Mouse (Mus musculus): ENCODE results near the gene Phtf1. TPM values are rescaled to one million over a fixed set of nuclear protein-coding genes. Genes with fewer than 3 reads are reported as not detected.

Phtf1 gene
- polyA plus RNA-seq, 1 experiment from 2014 or later, result 27.3 TPM

GRCm38 (mm10) chr3:104009924-104010662, 42.2 kb downstream of the Phtf1 start:
- H3K4me3 ChIP-seq (ENCODE audit: low read depth, low read length), result no peak overlapping the region
- 96% methylated on average over 5 of the region's 5 CpGs for WGBS
- no peak for ATAC-seq (ENCODE audit: low read depth)
- H3K27ac ChIP-seq (ENCODE audit: low read depth, low read length), result no peak overlapping the region
- H3K4me2 ChIP-seq (ENCODE audit: low read depth, low read length), result no peak overlapping the region
- H3K9me3 ChIP-seq (ENCODE audit: control insufficient read depth, low read length), result no peaks in the 10 kb centered on the region
- no peaks in the 10 kb centered on the region for H3K4me1 ChIP-seq (ENCODE audit: control insufficient read depth, insufficient read depth, low read length)
- H3K9ac ChIP-seq (replicated peaks; ENCODE audit: low read depth, low read length), result no peak overlapping the region
- H3K27me3 ChIP-seq (ENCODE audit: control insufficient read depth, insufficient read depth, low read length), result no peaks in the 10 kb centered on the region
- peaks cover 28% of the 10 kb centered on the region for H3K36me3 ChIP-seq (ENCODE audit: control insufficient read depth, insufficient read depth, low read length)

GRCm38 (mm10) chr3:104011972-104012371, 44.1 kb downstream of the Phtf1 start:
- no peak for ATAC-seq (ENCODE audit: low read depth)
- no peak overlapping the region for H3K27ac ChIP-seq (ENCODE audit: low read depth, low read length)
- no peaks in the 10 kb centered on the region for H3K4me1 ChIP-seq (ENCODE audit: control insufficient read depth, insufficient read depth, low read length)
- H3K36me3 ChIP-seq (ENCODE audit: control insufficient read depth, insufficient read depth, low read length), result peaks cover 34% of the 10 kb centered on the region
- no peaks in the 10 kb centered on the region for H3K9me3 ChIP-seq (ENCODE audit: control insufficient read depth, low read length)
- no peak overlapping the region for H3K4me2 ChIP-seq (ENCODE audit: low read depth, low read length)
- H3K4me3 ChIP-seq (ENCODE audit: low read depth, low read length), result no peak overlapping the region
- H3K9ac ChIP-seq (replicated peaks; ENCODE audit: low read depth, low read length), result no peak overlapping the region
- 95% methylated on average over 2 of the region's 2 CpGs for WGBS
- no peaks in the 10 kb centered on the region for H3K27me3 ChIP-seq (ENCODE audit: control insufficient read depth, insufficient read depth, low read length)

- no peaks in the 10 kb centered on the region for H3K9me3 ChIP-seq (ENCODE audit: control insufficient read depth, low read length)
- no peak overlapping the region for H3K4me2 ChIP-seq (ENCODE audit: low read depth, low read length)
- peaks cover 37% of the 10 kb centered on the region for H3K36me3 ChIP-seq (ENCODE audit: control insufficient read depth, insufficient read depth, low read length)
- WGBS, result 67% methylated on average over 3 of the region's 3 CpGs
- H3K9ac ChIP-seq (replicated peaks; ENCODE audit: low read depth, low read length), result no peak overlapping the region
- no peaks in the 10 kb centered on the region for H3K4me1 ChIP-seq (ENCODE audit: control insufficient read depth, insufficient read depth, low read length)
- ATAC-seq (ENCODE audit: low read depth), result no peak
- H3K4me3 ChIP-seq (ENCODE audit: low read depth, low read length), result no peak overlapping the region
- no peak overlapping the region for H3K27ac ChIP-seq (ENCODE audit: low read depth, low read length)
- H3K27me3 ChIP-seq (ENCODE audit: control insufficient read depth, insufficient read depth, low read length), result no peaks in the 10 kb centered on the region
These were observed 50.0 kb downstream of the Phtf1 start for GRCm38 (mm10) chr3:104017931-104018330.

GRCm38 (mm10) chr3:104019453-104019852, 51.5 kb downstream of the Phtf1 start:
- Histone ChIP-seq H3K4me1 (ENCODE audit: control insufficient read depth, insufficient read depth, low read length) (no peaks in the 10 kb centered on the region), H3K4me2 (ENCODE audit: low read depth, low read length) (no peak overlapping the region), H3K9ac (replicated peaks; ENCODE audit: low read depth, low read length) (no peak overlapping the region), H3K27me3 (ENCODE audit: control insufficient read depth, insufficient read depth, low read length) (no peaks in the 10 kb centered on the region), H3K4me3 (ENCODE audit: low read depth, low read length) (no peak overlapping the region), H3K36me3 (ENCODE audit: control insufficient read depth, insufficient read depth, low read length) (peaks cover 31% of the 10 kb centered on the region), H3K9me3 (ENCODE audit: control insufficient read depth, low read length) (no peaks in the 10 kb centered on the region), H3K27ac (ENCODE audit: low read depth, low read length) (no peak overlapping the region)
- 68% methylated on average over 4 of the region's 4 CpGs for WGBS
- no peak for ATAC-seq (ENCODE audit: low read depth)

- H3K4me1 ChIP-seq (ENCODE audit: control insufficient read depth, insufficient read depth, low read length), result no peaks in the 10 kb centered on the region
- WGBS, result 83% methylated on average over 12 of the region's 12 CpGs
- no peak overlapping the region for H3K9ac ChIP-seq (replicated peaks; ENCODE audit: low read depth, low read length)
- H3K4me2 ChIP-seq (ENCODE audit: low read depth, low read length), result no peak overlapping the region
- H3K4me3 ChIP-seq (ENCODE audit: low read depth, low read length), result no peak overlapping the region
- no peaks in the 10 kb centered on the region for H3K27me3 ChIP-seq (ENCODE audit: control insufficient read depth, insufficient read depth, low read length)
- no peaks in the 10 kb centered on the region for H3K9me3 ChIP-seq (ENCODE audit: control insufficient read depth, low read length)
- no peak overlapping the region for H3K27ac ChIP-seq (ENCODE audit: low read depth, low read length)
- peaks cover 25% of the 10 kb centered on the region for H3K36me3 ChIP-seq (ENCODE audit: control insufficient read depth, insufficient read depth, low read length)
- ATAC-seq (ENCODE audit: low read depth), result no peak
These were observed 52.2 kb downstream of the Phtf1 start for GRCm38 (mm10) chr3:104020101-104020500.

- no peak overlapping the region for H3K4me2 ChIP-seq (ENCODE audit: low read depth, low read length)
- no peaks in the 10 kb centered on the region for H3K9me3 ChIP-seq (ENCODE audit: control insufficient read depth, low read length)
- H3K9ac ChIP-seq (replicated peaks; ENCODE audit: low read depth, low read length), result no peak overlapping the region
- H3K27me3 ChIP-seq (ENCODE audit: control insufficient read depth, insufficient read depth, low read length), result no peaks in the 10 kb centered on the region
- WGBS, result 56% methylated on average over 3 of the region's 3 CpGs
- no peaks in the 10 kb centered on the region for H3K4me1 ChIP-seq (ENCODE audit: control insufficient read depth, insufficient read depth, low read length)
- no peak for ATAC-seq (ENCODE audit: low read depth)
- H3K36me3 ChIP-seq (ENCODE audit: control insufficient read depth, insufficient read depth, low read length), result no peaks in the 10 kb centered on the region
- H3K27ac ChIP-seq (ENCODE audit: low read depth, low read length), result no peak overlapping the region
- no peak overlapping the region for H3K4me3 ChIP-seq (ENCODE audit: low read depth, low read length)
These were observed 59.0 kb downstream of the Phtf1 start for GRCm38 (mm10) chr3:104026938-104027337.

- 100% methylated on average over 1 of the region's 1 CpGs for WGBS
- Histone ChIP-seq H3K4me1 (ENCODE audit: control insufficient read depth, insufficient read depth, low read length) (no peaks in the 10 kb centered on the region), H3K27me3 (ENCODE audit: control insufficient read depth, insufficient read depth, low read length) (no peaks in the 10 kb centered on the region), H3K4me2 (ENCODE audit: low read depth, low read length) (no peak overlapping the region), H3K36me3 (ENCODE audit: control insufficient read depth, insufficient read depth, low read length) (no peaks in the 10 kb centered on the region), H3K9me3 (ENCODE audit: control insufficient read depth, low read length) (no peaks in the 10 kb centered on the region), H3K4me3 (ENCODE audit: low read depth, low read length) (no peak overlapping the region), H3K27ac (ENCODE audit: low read depth, low read length) (no peak overlapping the region), H3K9ac (replicated peaks; ENCODE audit: low read depth, low read length) (no peak overlapping the region)
- ATAC-seq (ENCODE audit: low read depth), result no peak
These were observed 64.2 kb downstream of the Phtf1 start for GRCm38 (mm10) chr3:104032086-104032485.

GRCm38 (mm10) chr3:104032747-104033146, 64.8 kb downstream of the Phtf1 start:
- no peak for ATAC-seq (ENCODE audit: low read depth)
- WGBS, result 87% methylated on average over 1 of the region's 1 CpGs
- H3K4me2 ChIP-seq (ENCODE audit: low read depth, low read length), result no peak overlapping the region

GRCm38 (mm10) chr3:104059001-104059622, 91.2 kb downstream of the Phtf1 start:
- ATAC-seq (ENCODE audit: low read depth), result peak; percentile 84
- Histone ChIP-seq H3K36me3 (ENCODE audit: control insufficient read depth, insufficient read depth, low read length) (no peaks in the 10 kb centered on the region), H3K4me2 (ENCODE audit: low read depth, low read length) (no peak overlapping the region), H3K4me3 (ENCODE audit: low read depth, low read length) (no peak overlapping the region), H3K27ac (ENCODE audit: low read depth, low read length) (no peak overlapping the region), H3K9ac (replicated peaks; ENCODE audit: low read depth, low read length) (no peak overlapping the region), H3K27me3 (ENCODE audit: control insufficient read depth, insufficient read depth, low read length) (no peaks in the 10 kb centered on the region), H3K4me1 (ENCODE audit: control insufficient read depth, insufficient read depth, low read length) (no peaks in the 10 kb centered on the region), H3K9me3 (ENCODE audit: control insufficient read depth, low read length) (no peaks in the 10 kb centered on the region)
- 12% methylated on average over 6 of the region's 6 CpGs for WGBS

More at GRCm38 (mm10) chr3:104032747-104033146, 64.8 kb downstream of the Phtf1 start:
- no peaks in the 10 kb centered on the region for H3K4me1 ChIP-seq (ENCODE audit: control insufficient read depth, insufficient read depth, low read length)
- H3K36me3 ChIP-seq (ENCODE audit: control insufficient read depth, insufficient read depth, low read length), result no peaks in the 10 kb centered on the region
- no peak overlapping the region for H3K27ac ChIP-seq (ENCODE audit: low read depth, low read length)
- no peaks in the 10 kb centered on the region for H3K9me3 ChIP-seq (ENCODE audit: control insufficient read depth, low read length)
- H3K9ac ChIP-seq (replicated peaks; ENCODE audit: low read depth, low read length), result no peak overlapping the region
- H3K4me3 ChIP-seq (ENCODE audit: low read depth, low read length), result no peak overlapping the region
- no peaks in the 10 kb centered on the region for H3K27me3 ChIP-seq (ENCODE audit: control insufficient read depth, insufficient read depth, low read length)

Measured in neural tube, embryonic 14.5 days (tissue).